Mouse (Mus musculus) midbrain, embryonic 11.5 days (tissue): Measurements from ENCODE around the gene Lipo3. TPM values are rescaled to one million over a fixed set of nuclear protein-coding genes. Genes with fewer than 3 reads are reported as not detected.

Experiments used
- microRNA-seq: library from miRNA; unstranded; fragments of <30 nt; microRNA quantifications from one replicate; pipeline ENCODE4, GENCODE M21; 2017
- polyA plus RNA-seq: library from polyadenylated mRNA; unstranded; fragments of >200 nt; fragmentation: Nextera tagmentation; extraction: Ambion mirVana; gene quantifications from 2 replicates; pipeline ENCODE4 v1.2.1, GENCODE M21; 2014

Gene Lipo3
- polyA plus RNA-seq, 1 experiment from 2014 or later: 15.9 TPM

Small RNA genes within 50 kb of the gene (microRNA-seq; reads per million reads assigned to microRNA genes)
- gene Gm27440: not detected

Other genes with a start within 250 kb of the Lipo3 start
- gene Lipo4, start 244.2 kb downstream of the Lipo3 start, polyA plus RNA-seq: not detected in 2 replicates
- gene Gm8978, start 136.7 kb downstream of the Lipo3 start, polyA plus RNA-seq: not detected in 2 replicates
- 0.23 and 0.37 TPM in 2 replicates for gene Lipo2, start 10.6 kb downstream of the Lipo3 start, polyA plus RNA-seq
- not detected in 2 replicates for gene Lipo1, start 25.5 kb upstream of the Lipo3 start, polyA plus RNA-seq
- not detected in 2 replicates for gene Lipf, start 199.2 kb upstream of the Lipo3 start, polyA plus RNA-seq
- not detected in 2 replicates for gene Lipk, start 246.3 kb upstream of the Lipo3 start, polyA plus RNA-seq